Mouse (Mus musculus) embryonic facial prominence, embryonic 11.5 days (tissue): Measurements from ENCODE around the gene Edem3. TPM values are rescaled to one million over a fixed set of nuclear protein-coding genes. Genes with fewer than 3 reads are reported as not detected.

Experiments
- ATAC-seq: fragments of 200-750 bp; cut with Nextera tagmentation; replicated peaks from 2 replicates; pipeline ENCODE4 v1.8.0; 2017; ENCODE audit warnings: low read depth; ENCODE audit not compliant: insufficient number of reproducible peaks, low FRiP score, low TSS enrichment
- DNase-seq: peaks from one replicate; pipeline ENCODE4 v3.0.0-alpha.2; 2015; ENCODE audit warnings: low spot score
- H3K27ac ChIP-seq: fragments of 300-500 bp; sonication (generic); replicated peaks from 2 replicates; pipeline ENCODE4 v1.5.1; 2014; ENCODE audit warnings: mild to moderate bottlenecking, low read depth, low read length, control low read depth
- H3K27me3 ChIP-seq: fragments of 300-500 bp; sonication (generic); 2 replicates; pipeline ENCODE4 v1.6.1; 2014; ENCODE audit warnings: mild to moderate bottlenecking, low read length, moderate library complexity, mixed read lengths; ENCODE audit not compliant: control insufficient read depth, insufficient read depth
- H3K36me3 ChIP-seq: fragments of 300-500 bp; sonication (generic); replicated peaks from 2 replicates; pipeline ENCODE4 v1.6.1; 2014; ENCODE audit warnings: low read depth, mild to moderate bottlenecking, low read length, moderate library complexity, mixed read lengths; ENCODE audit not compliant: control insufficient read depth, insufficient read depth
- H3K4me1 ChIP-seq: fragments of 300-500 bp; sonication (generic); 2 replicates; pipeline ENCODE4 v1.6.1; 2014; ENCODE audit warnings: low read length, mixed read lengths; ENCODE audit not compliant: control insufficient read depth, insufficient read depth
- H3K4me2 ChIP-seq: fragments of 300-500 bp; sonication (generic); 2 replicates; pipeline ENCODE4 v1.6.1; 2014; ENCODE audit warnings: low read depth, mild to moderate bottlenecking, control low read depth, low read length, moderate library complexity
- H3K4me3 ChIP-seq: fragments of 300-500 bp; sonication (generic); 2 replicates; pipeline ENCODE4 v1.5.1; 2014; ENCODE audit warnings: low read depth, low read length, control low read depth
- H3K9ac ChIP-seq: fragments of 300-500 bp; sonication (generic); replicated peaks from 2 replicates; pipeline ENCODE4 v1.6.1; 2014; ENCODE audit warnings: mild to moderate bottlenecking, control low read depth, low read length
- H3K9me3 ChIP-seq: fragments of 300-500 bp; sonication (generic); replicated peaks from 2 replicates; pipeline ENCODE4 v1.6.1; 2016; ENCODE audit warnings: mild to moderate bottlenecking, low read length, inconsistent platforms, mixed read lengths; ENCODE audit not compliant: control insufficient read depth
- WGBS: fragments of 180-500 bp; shearing (Covaris S2); extraction: QIAGEN DNeasy Blood & Tissue Kit; methylation state at CpG from one replicate; pipeline ENCODE4 v1.1.7; 2014; 5-methylcytosine and 5-hydroxymethylcytosine counted together
- polyA plus RNA-seq: library from polyadenylated mRNA; unstranded; fragments of >200 nt; fragmentation: Nextera tagmentation; extraction: Ambion mirVana; gene quantifications from 2 replicates; pipeline ENCODE4 v1.2.1, GENCODE M21; 2014

Edem3 gene
- polyA plus RNA-seq, 1 experiment from 2014 or later: 25.9 TPM

DNA sequence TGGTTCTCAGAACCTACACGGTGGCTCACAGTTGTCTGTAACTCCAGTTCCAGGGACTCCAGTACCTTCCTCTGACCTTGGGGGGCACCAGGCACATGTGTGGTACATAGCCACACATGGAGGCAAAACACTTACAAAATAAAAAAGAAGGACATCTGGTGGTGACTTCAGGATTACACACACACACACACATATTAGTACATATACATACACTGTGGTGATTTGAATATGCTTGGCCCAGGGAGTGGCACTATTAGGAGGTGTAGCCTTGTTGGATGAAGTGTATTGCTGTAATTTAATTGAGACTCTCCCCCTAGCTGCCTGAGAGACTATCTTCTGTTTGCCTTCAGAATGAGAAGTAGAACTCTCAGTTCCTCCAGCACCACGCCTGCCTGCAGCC, 93.1 kb downstream of the Edem3 start:
- no peak overlapping the region for H3K4me2 ChIP-seq
- DNase-seq (no peak), ATAC-seq (no peak)
- H3K4me3 ChIP-seq: no peak overlapping the region
- 92% methylated on average over 2 of the region's 2 CpGs for WGBS
- H3K4me1 ChIP-seq: no peaks in the 10 kb centered on the region
- H3K27ac ChIP-seq: no peak overlapping the region
- no peaks in the 10 kb centered on the region for H3K36me3 ChIP-seq
- no peaks in the 10 kb centered on the region for H3K27me3 ChIP-seq
- H3K9ac ChIP-seq: no peak overlapping the region
- H3K9me3 ChIP-seq: no peaks in the 10 kb centered on the region

- no peak overlapping the region for H3K4me3 ChIP-seq
- no peaks in the 10 kb centered on the region for H3K36me3 ChIP-seq
- H3K27me3 ChIP-seq: no peaks in the 10 kb centered on the region
- no peak overlapping the region for H3K4me2 ChIP-seq
- no peak overlapping the region for H3K9ac ChIP-seq
- ATAC-seq (no peak), DNase-seq (no peak)
- WGBS: 82% methylated on average over 16 of the region's 16 CpGs
- H3K9me3 ChIP-seq: no peaks in the 10 kb centered on the region
- no peaks in the 10 kb centered on the region for H3K4me1 ChIP-seq
- no peak overlapping the region for H3K27ac ChIP-seq
These were observed 94.9 kb downstream of the Edem3 start for GRCm38 (mm10) chr1:151849993-151850608.

DNA sequence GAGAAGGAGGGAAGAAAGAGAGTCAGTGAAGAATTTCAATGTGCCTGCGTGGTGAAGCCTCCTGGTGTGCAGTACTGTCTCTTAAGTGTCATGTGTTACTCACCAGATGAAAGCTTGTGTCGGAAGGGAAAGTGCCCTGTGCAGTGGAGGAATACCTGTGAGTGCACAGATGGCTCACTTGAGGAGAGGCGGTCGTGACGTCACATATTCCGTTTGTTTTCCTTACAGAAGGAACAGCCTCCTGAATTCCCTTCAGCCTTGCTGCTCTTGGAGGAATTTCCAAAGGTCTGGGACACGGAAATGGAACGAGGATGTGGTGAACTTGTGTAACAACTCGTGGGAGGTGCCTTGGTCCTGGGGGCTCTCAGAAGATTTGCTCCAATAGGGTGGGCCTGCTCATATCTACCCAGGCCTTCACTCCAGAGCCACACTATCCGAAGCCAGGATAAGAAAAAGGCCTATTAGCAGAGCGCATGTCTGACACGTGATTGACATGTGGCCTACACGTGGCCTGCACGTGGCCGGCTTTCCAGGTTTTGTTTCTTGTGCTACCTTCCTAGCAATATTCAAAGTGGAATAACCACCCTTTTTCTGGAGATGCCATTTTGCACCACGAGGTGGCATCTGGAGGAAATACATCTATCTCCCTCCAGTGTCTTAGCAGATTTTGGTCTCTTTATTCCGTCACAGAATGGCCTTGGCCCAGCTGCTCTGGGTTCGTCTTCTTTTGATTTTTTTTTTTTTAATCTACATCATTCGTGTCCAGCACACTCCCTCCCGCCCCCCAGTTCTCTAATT, 96.1 kb downstream of the Edem3 start:
- Histone ChIP-seq H3K4me3 (no peak overlapping the region), H3K27me3 (no peaks in the 10 kb centered on the region), H3K9me3 (no peaks in the 10 kb centered on the region), H3K4me1 (no peaks in the 10 kb centered on the region), H3K9ac (no peak overlapping the region), H3K4me2 (no peak overlapping the region), H3K27ac (no peak overlapping the region), H3K36me3 (no peaks in the 10 kb centered on the region)
- WGBS: 87% methylated on average over 20 of the region's 20 CpGs
- ATAC-seq (no peak), DNase-seq (no peak)

- Histone ChIP-seq H3K4me3 (no peak overlapping the region), H3K4me1 (no peaks in the 10 kb centered on the region), H3K4me2 (no peak overlapping the region), H3K27me3 (no peaks in the 10 kb centered on the region), H3K9me3 (no peaks in the 10 kb centered on the region), H3K9ac (no peak overlapping the region), H3K27ac (no peak overlapping the region), H3K36me3 (no peaks in the 10 kb centered on the region)
- WGBS: 45% methylated on average over 3 of the region's 3 CpGs
- DNase-seq: no peak
- no peak for ATAC-seq
These were observed 96.8 kb downstream of the Edem3 start for GRCm38 (mm10) chr1:151851976-151852375.

DNA sequence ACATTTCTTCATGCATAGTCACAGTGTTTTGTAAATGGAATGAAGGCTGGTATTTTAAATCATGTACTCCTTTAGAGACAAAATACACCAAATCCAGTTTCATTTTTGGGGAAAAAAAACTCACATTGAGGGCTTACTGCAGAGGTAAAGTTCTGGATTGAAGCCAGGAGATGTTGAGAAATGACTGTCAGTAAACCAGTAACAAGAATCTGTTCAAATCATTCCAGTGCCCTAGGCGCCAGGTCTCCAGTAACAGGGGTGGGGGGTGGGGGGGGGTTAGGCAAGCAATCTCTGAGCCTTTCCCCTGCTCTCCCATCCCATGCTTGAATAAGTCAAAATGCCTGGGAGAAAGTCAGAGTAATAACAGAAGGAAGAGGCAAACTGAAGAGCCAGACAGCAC, 100.4 kb downstream of the Edem3 start:
- H3K9me3 ChIP-seq: no peaks in the 10 kb centered on the region
- WGBS: 70% methylated on average over 1 of the region's 1 CpGs
- no peaks in the 10 kb centered on the region for H3K27me3 ChIP-seq
- no peak overlapping the region for H3K4me2 ChIP-seq
- no peak overlapping the region for H3K4me3 ChIP-seq
- DNase-seq (no peak), ATAC-seq (no peak)
- H3K9ac ChIP-seq: no peak overlapping the region
- H3K27ac ChIP-seq: no peak overlapping the region
- H3K36me3 ChIP-seq: no peaks in the 10 kb centered on the region
- no peaks in the 10 kb centered on the region for H3K4me1 ChIP-seq

DNA sequence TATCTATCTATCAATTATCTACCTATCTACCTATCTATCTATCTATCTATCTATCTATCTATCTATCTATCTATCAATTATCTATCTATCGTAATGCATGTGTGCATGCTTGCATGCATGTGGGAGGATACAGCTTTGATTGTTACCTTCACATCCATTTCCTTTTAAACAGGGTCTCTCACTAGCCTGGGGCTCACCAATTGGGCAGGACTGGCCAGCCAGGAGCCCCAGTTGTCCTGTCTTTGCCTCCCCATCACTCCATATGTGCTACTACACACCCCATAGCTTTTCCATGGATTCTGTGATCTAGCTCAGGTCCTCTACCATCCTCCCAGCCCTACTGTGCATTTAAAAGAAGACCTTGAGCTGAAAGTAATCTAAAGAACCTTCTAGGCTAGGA, 103.3 kb downstream of the Edem3 start:
- Histone ChIP-seq H3K9ac (no peak overlapping the region), H3K4me1 (no peaks in the 10 kb centered on the region), H3K4me2 (no peak overlapping the region), H3K4me3 (no peak overlapping the region), H3K36me3 (no peaks in the 10 kb centered on the region), H3K27me3 (no peaks in the 10 kb centered on the region), H3K27ac (no peak overlapping the region), H3K9me3 (no peaks in the 10 kb centered on the region)
- DNase-seq: no peak
- ATAC-seq: no peak
- 100% methylated on average over 1 of the region's 1 CpGs for WGBS

DNA sequence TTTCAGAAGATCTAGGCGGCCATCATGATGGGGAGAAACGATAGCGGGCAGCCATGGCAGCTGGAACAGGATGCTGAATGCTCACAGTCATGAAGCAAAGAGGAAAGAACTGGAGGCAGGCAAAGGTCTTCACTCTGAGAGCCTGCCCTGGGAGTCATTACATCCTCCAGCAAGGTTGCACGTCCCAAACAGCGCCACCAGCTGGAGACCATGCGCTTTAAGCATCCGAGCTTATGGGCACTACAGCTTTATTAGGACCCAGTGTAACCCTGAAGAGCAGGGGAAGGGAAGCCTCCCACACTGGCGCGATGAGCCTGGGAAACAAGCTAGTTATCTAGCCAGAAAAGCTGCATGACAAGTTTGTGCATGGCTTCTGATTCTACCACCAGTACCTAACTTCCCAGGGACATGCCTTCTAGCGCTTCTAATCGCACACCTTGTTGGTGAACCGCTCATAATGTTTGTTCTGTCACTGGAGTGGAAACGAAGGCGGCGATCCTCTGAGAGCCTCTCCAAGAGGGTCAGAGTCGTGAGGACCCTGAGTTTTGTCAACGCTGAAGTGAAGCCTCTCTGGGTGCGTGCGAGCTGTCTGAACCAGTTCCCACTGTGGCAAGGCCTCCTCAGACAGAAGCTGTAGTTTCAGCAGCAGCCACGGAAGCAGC, 106.3 kb downstream of the Edem3 start:
- Histone ChIP-seq H3K27ac (no peak overlapping the region), H3K9me3 (no peaks in the 10 kb centered on the region), H3K27me3 (no peaks in the 10 kb centered on the region), H3K4me1 (no peaks in the 10 kb centered on the region), H3K4me3 (no peak overlapping the region), H3K36me3 (no peaks in the 10 kb centered on the region), H3K4me2 (no peak overlapping the region), H3K9ac (no peak overlapping the region)
- no peak for DNase-seq
- ATAC-seq: no peak
- 62% methylated on average over 20 of the region's 20 CpGs for WGBS

GRCm38 (mm10) chr1:151862109-151862508, 106.9 kb downstream of the Edem3 start:
- H3K9me3 ChIP-seq: no peaks in the 10 kb centered on the region
- H3K4me1 ChIP-seq: no peaks in the 10 kb centered on the region
- no peak overlapping the region for H3K27ac ChIP-seq
- DNase-seq: no peak
- no peak overlapping the region for H3K9ac ChIP-seq
- H3K27me3 ChIP-seq: no peaks in the 10 kb centered on the region
- H3K4me3 ChIP-seq: no peak overlapping the region
- 92% methylated on average over 8 of the region's 8 CpGs for WGBS
- no peak for ATAC-seq
- no peaks in the 10 kb centered on the region for H3K36me3 ChIP-seq
- no peak overlapping the region for H3K4me2 ChIP-seq
